Mouse (Mus musculus) MEL (cell line): ENCODE results near the gene Nr6a1. TPM values are rescaled to one million over a fixed set of nuclear protein-coding genes. Genes with fewer than 3 reads are reported as not detected.

ENCODE experiments used
- DNase-seq: peaks from one replicate; pipeline ENCODE4 v3.0.0; 2011; ENCODE audit warnings: low read depth, low spot score
- H3K27ac ChIP-seq: 2 replicates; pipeline ENCODE4 v1.5.1; 2012; ENCODE audit warnings: low read depth, mild to moderate bottlenecking, control low read depth, low read length, moderate library complexity; ENCODE audit not compliant: control insufficient read depth
- H3K27me3 ChIP-seq, 2 experiments: fragments of 150-350 bp in 1 of 2; sonication (generic) in 1 of 2; 2 replicates each; pipeline ENCODE4 v1.6.1; 2012; ENCODE audit warnings: low read length in 2 of 2, mild to moderate bottlenecking in 2 of 2, improper control_type of control experiment in 1 of 2, moderate library complexity in 1 of 2; ENCODE audit not compliant: insufficient read depth in 2 of 2, control insufficient read depth in 1 of 2
- H3K36me3 ChIP-seq, 2 experiments: 2 replicates each; pipeline ENCODE4 v1.6.1; 2012 to 2014; ENCODE audit warnings: low read length in 2 of 2, improper control_type of control experiment in 1 of 2, inconsistent platforms in 1 of 2, mild to moderate bottlenecking in 1 of 2; ENCODE audit not compliant: insufficient read depth in 2 of 2, control insufficient read depth in 1 of 2
- H3K4me1 ChIP-seq, 2 experiments: fragments of 150-350 bp in 1 of 2; sonication (generic) in 1 of 2; 2 replicates each; pipeline ENCODE4 v1.6.1; 2012; ENCODE audit warnings: low read length in 2 of 2, improper control_type of control experiment in 1 of 2, mild to moderate bottlenecking in 1 of 2; ENCODE audit not compliant: insufficient read depth in 2 of 2, control insufficient read depth in 1 of 2
- H3K4me3 ChIP-seq, 2 experiments: fragments of 150-350 bp in 1 of 2; sonication (generic) in 1 of 2; 2 replicates each; pipeline ENCODE4 v1.5.1; 2012; ENCODE audit warnings: low read depth in 2 of 2, low read length in 2 of 2, mild to moderate bottlenecking in 2 of 2, moderate library complexity in 2 of 2, control low read depth in 1 of 2, improper control_type of control experiment in 1 of 2; ENCODE audit not compliant: control insufficient read depth in 1 of 2, insufficient read depth in 1 of 2
- H3K79me2 ChIP-seq: 2 replicates; pipeline ENCODE4 v1.6.1; 2012; ENCODE audit warnings: mild to moderate bottlenecking, low read length, moderate library complexity; ENCODE audit not compliant: control insufficient read depth, poor library complexity, insufficient read depth
- H3K9ac ChIP-seq: 2 replicates; pipeline ENCODE4 v1.6.1; 2012; ENCODE audit warnings: low read depth, mild to moderate bottlenecking, control low read depth, low read length, moderate library complexity; ENCODE audit not compliant: control insufficient read depth, poor library complexity, severe bottlenecking
- H3K9me3 ChIP-seq: fragments of 150-350 bp; sonication (generic); replicated peaks from 2 replicates; pipeline ENCODE4 v1.6.1; 2012; ENCODE audit warnings: mild to moderate bottlenecking, low read length, improper control_type of control experiment, moderate library complexity; ENCODE audit not compliant: insufficient read depth
- BHLHE40 ChIP-seq: IDR thresholded peaks from 2 replicates; pipeline ENCODE4 v1.6.1; 2012; ENCODE audit warnings: low read depth, mild to moderate bottlenecking, inconsistent platforms, low read length, improper control_type of control experiment, borderline replicate concordance
- CHD2 ChIP-seq: IDR thresholded peaks from 2 replicates; pipeline ENCODE4 v1.6.1; 2011; ENCODE audit warnings: low read length, improper control_type of control experiment
- ELF1 ChIP-seq: IDR thresholded peaks from 2 replicates; pipeline ENCODE4 v1.6.1; 2014; ENCODE audit warnings: low read depth, mild to moderate bottlenecking, inconsistent platforms, low read length, improper control_type of control experiment, moderate library complexity
- GABPA ChIP-seq: IDR thresholded peaks from 2 replicates; pipeline ENCODE4 v1.6.1; 2012; ENCODE audit warnings: low read depth, mild to moderate bottlenecking, inconsistent platforms, low read length, improper control_type of control experiment, moderate library complexity
- GATA1 ChIP-seq: IDR thresholded peaks from 2 replicates; pipeline ENCODE4 v1.6.1; 2011; ENCODE audit warnings: low read depth, low read length, improper control_type of control experiment
- HCFC1 ChIP-seq: IDR thresholded peaks from 2 replicates; pipeline ENCODE4 v1.6.1; 2012; ENCODE audit warnings: low read depth, mild to moderate bottlenecking, inconsistent platforms, low read length, improper control_type of control experiment, moderate library complexity
- JUND ChIP-seq: IDR thresholded peaks from 2 replicates; pipeline ENCODE4 v1.6.1; 2011; ENCODE audit warnings: low read depth, mild to moderate bottlenecking, improper control_type of control experiment, low read length
- MAFK ChIP-seq: IDR thresholded peaks from 2 replicates; pipeline ENCODE4 v1.6.1; 2011; ENCODE audit warnings: low read depth, mild to moderate bottlenecking, low read length, improper control_type of control experiment, borderline replicate concordance
- MAX ChIP-seq: IDR thresholded peaks from 2 replicates; pipeline ENCODE4 v1.6.1; 2011; ENCODE audit warnings: low read length, improper control_type of control experiment
- MAZ ChIP-seq: IDR thresholded peaks from 2 replicates; pipeline ENCODE4 v1.6.1; 2012; ENCODE audit warnings: low read depth, mild to moderate bottlenecking, inconsistent platforms, low read length, improper control_type of control experiment
- MEF2A ChIP-seq: IDR thresholded peaks from 2 replicates; pipeline ENCODE4 v1.6.1; 2014; ENCODE audit warnings: low read depth, mild to moderate bottlenecking, inconsistent platforms, low read length, improper control_type of control experiment; ENCODE audit not compliant: poor library complexity, insufficient replicate concordance, severe bottlenecking; ENCODE audit errors: extremely low read depth
- MXI1 ChIP-seq: IDR thresholded peaks from 2 replicates; pipeline ENCODE4 v1.6.1; 2011; ENCODE audit warnings: mild to moderate bottlenecking, low read depth, low read length, improper control_type of control experiment
- NELFE ChIP-seq: IDR thresholded peaks from 2 replicates; pipeline ENCODE4 v1.6.1; 2011; ENCODE audit warnings: low read depth, low read length, improper control_type of control experiment
- SIN3A ChIP-seq: IDR thresholded peaks from 2 replicates; pipeline ENCODE4 v1.6.1; 2012; ENCODE audit warnings: low read length, improper control_type of control experiment, inconsistent platforms
- SMC3 ChIP-seq: IDR thresholded peaks from 2 replicates; pipeline ENCODE4 v1.6.1; 2011; ENCODE audit warnings: low read depth, low read length, improper control_type of control experiment
- USF1 ChIP-seq: IDR thresholded peaks from 2 replicates; pipeline ENCODE4 v1.6.1; 2014; ENCODE audit warnings: low read depth, mild to moderate bottlenecking, inconsistent platforms, low read length, improper control_type of control experiment, moderate library complexity
- USF2 ChIP-seq, 2 experiments: IDR thresholded peaks; 2 replicates each; pipeline ENCODE4 v1.6.1; 2011 to 2012; ENCODE audit warnings: improper control_type of control experiment in 2 of 2, low read length in 2 of 2, borderline replicate concordance in 1 of 2, inconsistent platforms in 1 of 2, low read depth in 1 of 2, mild to moderate bottlenecking in 1 of 2; ENCODE audit not compliant: insufficient read depth in 1 of 2
- ZKSCAN1 ChIP-seq: IDR thresholded peaks from 2 replicates; pipeline ENCODE4 v1.6.1; 2012; ENCODE audit warnings: low read depth, mild to moderate bottlenecking, inconsistent platforms, low read length, improper control_type of control experiment, moderate library complexity
- polyA plus RNA-seq, 2 experiments: library from polyadenylated mRNA; stranded (reverse) in 1 of 2; unstranded in 1 of 2; fragments of >175 nt in 1 of 2; fragments of >200 nt in 1 of 2; gene quantifications; 2 replicates each; pipeline versions ENCODE4 v1.2.1 to v1.2.4; 2012; ENCODE audit warnings: low replicate concordance in 2 of 2, low read depth in 1 of 2; ENCODE audit not compliant: insufficient read length in 2 of 2, insufficient read depth in 1 of 2, missing spikeins in 1 of 2
- total RNA-seq: library from RNA; depleted of rRNA; stranded (reverse); fragments of 300-350 nt; gene quantifications from 2 replicates; pipeline ENCODE4 v1.2.3, GENCODE M21; 2012

Gene Nr6a1
- total and polyA plus RNA-seq, 3 experiments: 5.0 to 22.8 (median 10.2) TPM

GRCm38 (mm10) chr2:38713596-38713995 lies 213.9 kb downstream of the Nr6a1 start:
- H3K27me3 ChIP-seq: no peaks in the 10 kb centered on the region
- H3K4me1 ChIP-seq: peaks cover 2 to 9% of the 10 kb centered on the region in 2 experiments; a peak in 3 of 4 replicates
- no peak overlapping the region for H3K9ac ChIP-seq
- H3K9me3 ChIP-seq: no peaks in the 10 kb centered on the region
- no peak for TF ChIP-seq NELFE
- DNase-seq: no peak
- H3K36me3 ChIP-seq: peaks cover 0 to 3% of the 10 kb centered on the region in 2 experiments; a peak in 2 of 4 replicates
- no peak overlapping the region for H3K27ac ChIP-seq
- H3K4me3 ChIP-seq: no peak overlapping the region
- H3K79me2 ChIP-seq: no peaks in the 10 kb centered on the region

GRCm38 (mm10) chr2:38712769-38713125 lies 214.7 kb downstream of the Nr6a1 start:
- DNase-seq: no peak
- 0 out of 4 replicates have a peak, but pooled peaks cover 0 to under 1% of the 10 kb centered on the region in 2 experiments for H3K4me1 ChIP-seq
- TF ChIP-seq ELF1: no peak
- TF ChIP-seq SMC3: no peak
- TF ChIP-seq HCFC1: no peak
- TF ChIP-seq MAX: no peak
- no peak for TF ChIP-seq BHLHE40
- no peak for TF ChIP-seq MAZ
- no peak for TF ChIP-seq MEF2A
- TF ChIP-seq MXI1: no peak
- TF ChIP-seq JUND: no peak
- no peak for TF ChIP-seq ZKSCAN1
- TF ChIP-seq GABPA: no peak
- no peak for TF ChIP-seq MAFK
- no peak for TF ChIP-seq SIN3A
- TF ChIP-seq GATA1: no peak
- TF ChIP-seq CHD2: no peak
- TF ChIP-seq USF2 (IDR thresholded peaks at IDR 0.05; ENCODE audit: borderline replicate concordance in 1 of 2, insufficient read depth in 1 of 2, low read depth in 1 of 2, low read length in 2 of 2): no peak
- no peak for TF ChIP-seq USF1
- no peak overlapping the region for H3K27ac ChIP-seq
- no peaks in the 10 kb centered on the region for H3K9me3 ChIP-seq
- no peak overlapping the region for H3K9ac ChIP-seq
- no peaks in the 10 kb centered on the region for H3K79me2 ChIP-seq
- no peaks in the 10 kb centered on the region; a peak in 1 of 4 replicates for H3K36me3 ChIP-seq
- no peaks in the 10 kb centered on the region for H3K27me3 ChIP-seq
- no peak overlapping the region for H3K4me3 ChIP-seq
